Mouse (Mus musculus) activated CD4-positive, CD25-positive, alpha-beta regulatory T cell, adult 4 months (primary cell): ENCODE results near the gene Tmem171. TPM values are rescaled to one million over a fixed set of nuclear protein-coding genes. Genes with fewer than 3 reads are reported as not detected.

Source experiments
- ATAC-seq: one replicate; pipeline ENCODE4 v1.8.0; 2017
- polyA plus RNA-seq, 2 experiments: library from polyadenylated mRNA; unstranded; fragments of 100-300 nt; shearing (Covaris generic); gene quantifications; one replicate each; pipeline ENCODE4 v1.2.1; 2017

The Tmem171 gene
- polyA plus RNA-seq, 2 experiments from 2014 or later = 0.38 TPM; not detected in 1

DNA sequence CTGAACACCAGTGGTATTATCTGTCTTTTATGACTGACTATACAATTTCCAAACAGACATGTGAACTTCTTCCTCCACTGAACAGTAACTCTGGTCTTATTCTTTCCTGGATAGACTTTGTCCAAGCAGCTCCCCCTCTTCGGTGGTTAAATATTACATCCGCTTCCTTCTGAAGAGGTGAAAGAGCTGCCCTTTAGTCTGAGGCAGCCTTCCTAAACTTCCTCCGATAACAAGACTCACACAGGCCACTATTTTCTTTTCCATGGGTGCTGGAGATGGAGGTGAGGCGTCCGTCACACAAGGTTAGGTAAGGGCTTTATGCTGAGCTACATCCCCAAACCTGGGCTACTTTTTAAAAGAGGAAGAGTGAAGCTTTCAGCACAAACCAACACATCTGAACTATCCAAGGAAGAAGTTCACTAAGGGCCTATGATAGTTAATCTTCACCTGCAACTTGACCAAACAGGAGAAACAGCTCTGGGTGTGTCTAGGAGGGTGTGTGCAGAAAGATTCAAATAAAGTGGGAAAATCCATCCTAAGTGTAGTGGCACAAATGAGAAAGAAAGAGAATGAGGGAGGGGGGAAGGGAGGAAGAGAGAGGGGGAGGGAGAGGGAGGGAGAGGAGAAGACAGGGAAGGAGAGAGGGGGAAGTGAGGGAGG, 56.0 kb downstream of the Tmem171 start:
- ATAC-seq = no peak

GRCm38 (mm10) chr13:98637145-98637544, 57.5 kb downstream of the Tmem171 start, which contains the start of gene Tmem174:
Tmem174 (minus strand) TSS chr13:98637410.
- ATAC-seq = no peak

GRCm38 (mm10) chr13:98636571-98636970, 58.1 kb downstream of the Tmem171 start:
- ATAC-seq = no peak

Other genes starting within 250 kb of the Tmem171 start
- gene Gm10320, start 202.8 kb downstream of the Tmem171 start, polyA plus RNA-seq = 1 to 10 TPM in 1 of 2 experiments, not detected in 1; 1.3 TPM
- gene Tmem174, start 57.4 kb downstream of the Tmem171 start, polyA plus RNA-seq = not detected
- gene Fcho2, start 120.6 kb upstream of the Tmem171 start, polyA plus RNA-seq = 10 to 100 TPM; 42.3 to 47.9 TPM
- gene Tnpo1, start 231.6 kb upstream of the Tmem171 start, polyA plus RNA-seq = 10 to 100 TPM; 26.7 to 38.3 TPM